Mouse (Mus musculus) fat pad, adult 2 months (tissue): ENCODE measurements around the gene Trabd2b.

Source experiments
- DNase-seq: peaks from one replicate; pipeline ENCODE4 v3.0.0-alpha.2; 2011; ENCODE audit warnings: low read depth, low spot score; ENCODE audit errors: extremely low read depth

Gene Trabd2b

DNA sequence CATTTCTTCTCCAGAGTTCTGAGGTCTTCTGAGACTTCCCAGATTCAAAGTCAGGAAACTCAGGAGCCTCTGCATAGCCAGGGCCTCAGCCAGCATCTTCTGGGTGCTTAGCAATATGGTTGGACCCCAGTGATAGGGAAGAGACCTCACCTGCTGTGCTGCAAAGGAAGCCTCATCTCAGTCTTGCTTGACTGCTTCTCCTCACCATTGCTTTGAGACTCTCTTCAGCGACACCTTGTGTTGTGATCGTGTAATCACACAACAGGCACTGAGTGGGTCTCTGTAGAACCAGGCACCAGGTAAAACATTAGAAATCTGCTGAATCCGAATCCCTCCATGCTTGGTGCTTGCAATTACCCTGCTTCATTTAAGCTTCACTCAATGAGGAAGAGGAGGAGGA, 230.6 kb downstream of the Trabd2b start:
- no peak for DNase-seq

DNA sequence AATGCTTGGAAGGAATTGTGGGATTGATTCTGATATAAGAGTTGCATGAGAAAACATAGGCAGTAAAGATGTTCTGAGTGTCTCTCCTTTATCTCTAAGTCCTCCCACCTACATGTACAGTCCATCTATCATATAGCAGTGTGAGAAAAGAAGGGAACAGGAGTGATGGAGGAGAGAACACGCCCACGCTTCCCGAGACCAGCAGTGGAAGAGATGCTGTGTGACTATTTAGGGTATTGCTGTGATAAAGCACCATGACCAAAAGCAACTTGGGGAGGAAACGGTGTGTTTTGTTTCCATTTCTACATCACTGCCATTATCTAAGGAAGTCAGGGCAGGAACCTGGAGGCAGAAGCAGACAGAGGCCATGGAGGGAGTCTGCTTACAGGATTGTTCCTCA, 235.9 kb downstream of the Trabd2b start:
- no peak for DNase-seq

DNA sequence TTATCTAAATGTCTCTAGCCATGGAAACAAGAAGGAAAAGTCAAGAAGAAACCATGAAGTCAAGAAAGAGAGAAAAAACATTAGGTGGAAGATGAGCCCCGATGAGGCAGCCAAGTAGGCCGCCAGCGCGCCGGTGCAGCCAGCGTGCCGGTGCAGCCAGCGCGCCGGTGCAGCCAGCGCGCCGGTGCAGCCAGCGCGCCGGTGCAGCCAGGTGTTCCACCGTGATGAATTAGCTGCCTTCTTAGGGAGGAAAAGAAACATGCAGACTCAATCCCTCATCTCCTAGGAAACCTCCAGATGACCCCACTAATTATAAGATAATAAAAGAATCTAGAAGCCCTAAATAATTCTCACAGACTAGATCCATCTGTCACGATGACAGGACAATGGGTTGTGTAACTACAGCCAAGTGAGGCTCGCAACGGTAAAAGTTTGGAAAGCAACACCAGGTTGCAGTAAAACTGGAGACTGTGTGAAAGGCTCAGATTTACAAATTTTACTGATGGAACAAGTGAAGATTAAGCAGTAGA, 237.2 kb downstream of the Trabd2b start:
- DNase-seq = no peak

DNA sequence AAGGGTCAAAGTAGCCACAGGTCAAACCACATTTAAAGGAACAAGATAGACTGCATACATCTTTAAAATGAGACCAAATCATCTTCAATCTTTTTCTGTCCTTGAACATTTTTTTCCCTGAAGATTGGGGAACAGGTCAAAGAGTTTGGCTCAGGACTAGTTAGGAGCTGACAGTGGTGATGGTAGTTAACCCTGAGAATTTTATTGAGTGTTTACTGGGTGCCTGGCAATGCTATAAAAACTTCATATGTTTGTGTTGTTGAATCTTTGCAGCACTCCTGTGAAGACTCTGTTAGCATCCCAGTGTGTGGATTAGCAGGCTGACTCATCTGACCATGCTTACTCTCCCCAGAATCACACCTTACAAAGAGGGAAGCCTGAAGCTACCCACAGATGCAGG, 238.8 kb downstream of the Trabd2b start:
- DNase-seq = no peak

DNA sequence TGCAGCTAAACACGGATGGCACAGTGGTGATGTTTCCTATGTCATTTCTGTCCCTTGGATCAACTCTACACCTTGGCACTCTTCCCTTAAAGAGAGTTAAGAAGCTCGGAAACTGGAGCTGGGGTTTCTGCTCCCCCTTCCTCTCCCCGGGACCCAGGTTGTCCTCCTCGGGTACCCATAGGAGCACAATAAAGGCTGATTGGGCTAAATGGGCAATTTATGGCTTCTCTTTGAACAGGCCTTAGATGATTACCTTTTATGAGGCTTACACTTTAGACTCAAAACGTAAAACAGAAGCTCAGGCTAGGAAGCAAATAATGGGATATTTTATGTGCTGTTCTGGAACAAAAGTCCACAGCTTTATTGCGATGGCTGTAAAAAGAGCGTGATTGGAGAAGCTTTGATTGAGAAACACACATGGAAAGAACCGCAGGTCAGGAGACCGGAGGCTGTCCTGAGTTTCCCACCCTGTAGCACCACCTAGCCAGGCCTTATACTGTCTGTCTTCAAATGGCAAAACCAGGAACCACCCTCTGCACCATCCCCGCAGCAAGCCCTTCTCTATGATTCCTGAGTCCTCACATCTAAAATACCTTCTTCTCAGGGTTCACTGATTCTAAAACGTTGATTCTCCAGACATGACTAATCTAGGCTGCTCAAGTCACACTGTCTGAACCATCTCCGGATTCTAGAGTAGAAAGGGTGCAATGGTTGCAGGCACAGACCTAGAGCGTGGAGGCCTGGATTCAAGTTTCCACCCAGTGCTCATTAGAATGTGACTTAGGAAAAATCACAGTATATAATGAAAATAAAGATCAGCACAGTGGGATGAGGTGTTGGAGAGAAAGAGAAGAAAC, 240.5 kb downstream of the Trabd2b start:
- DNase-seq = no peak

DNA sequence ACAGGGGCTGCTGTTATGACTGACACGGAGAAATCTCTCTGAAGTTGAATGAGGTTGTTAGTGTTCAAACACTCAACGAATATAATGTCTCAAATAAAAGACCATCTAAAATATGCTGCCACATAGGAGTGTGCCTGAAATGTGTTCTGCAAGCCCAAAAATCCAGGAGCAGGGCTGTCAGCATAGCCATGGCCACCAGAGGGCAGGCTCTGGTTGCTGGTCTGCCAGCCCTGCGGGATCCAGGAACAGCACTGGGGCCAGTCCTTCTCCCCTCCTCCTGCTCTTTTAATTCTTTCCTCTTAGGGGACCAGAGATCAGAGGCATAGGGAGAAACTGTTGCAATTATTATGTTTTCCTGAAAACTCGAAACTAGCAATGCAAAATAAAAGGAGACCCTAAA, 241.2 kb downstream of the Trabd2b start:
- no peak for DNase-seq

DNA sequence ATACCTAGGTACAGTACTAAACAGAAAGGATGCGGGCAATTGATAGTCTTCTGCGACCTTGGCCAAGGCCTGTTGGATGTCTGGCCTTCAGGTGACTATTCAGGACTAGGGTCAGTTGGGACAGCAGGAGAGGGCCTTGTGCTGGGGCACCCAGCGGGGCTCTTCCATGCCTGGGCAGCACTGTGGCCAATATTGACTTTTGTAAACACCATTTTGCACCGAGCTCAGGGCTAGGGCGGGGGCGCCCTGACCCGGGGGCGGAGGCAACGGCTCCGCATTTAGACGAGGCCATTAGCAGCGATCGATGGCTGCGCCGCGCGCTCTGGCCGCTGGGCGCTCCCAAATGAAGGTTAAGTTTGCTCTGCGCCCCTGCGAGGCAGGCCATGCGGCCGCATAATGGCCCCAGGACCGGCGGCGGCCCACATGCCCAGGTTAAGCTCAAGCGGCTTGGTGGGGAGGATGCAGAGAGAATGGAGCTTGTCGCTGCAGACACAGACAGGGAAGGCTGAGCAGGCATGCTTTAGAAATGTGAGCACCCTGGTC, 242.1 kb downstream of the Trabd2b start:
- DNase-seq = no peak

GRCm38 (mm10) chr4:114650551-114650950, 244.0 kb downstream of the Trabd2b start:
- DNase-seq = no peak

- DNase-seq = no peak
These were observed 244.5 kb downstream of the Trabd2b start for GRCm38 (mm10) chr4:114651007-114651406.

GRCm38 (mm10) chr4:114651606-114652005, 245.1 kb downstream of the Trabd2b start:
- DNase-seq = no peak

GRCm38 (mm10) chr4:114652400-114652799, 245.9 kb downstream of the Trabd2b start:
- DNase-seq = no peak

DNA sequence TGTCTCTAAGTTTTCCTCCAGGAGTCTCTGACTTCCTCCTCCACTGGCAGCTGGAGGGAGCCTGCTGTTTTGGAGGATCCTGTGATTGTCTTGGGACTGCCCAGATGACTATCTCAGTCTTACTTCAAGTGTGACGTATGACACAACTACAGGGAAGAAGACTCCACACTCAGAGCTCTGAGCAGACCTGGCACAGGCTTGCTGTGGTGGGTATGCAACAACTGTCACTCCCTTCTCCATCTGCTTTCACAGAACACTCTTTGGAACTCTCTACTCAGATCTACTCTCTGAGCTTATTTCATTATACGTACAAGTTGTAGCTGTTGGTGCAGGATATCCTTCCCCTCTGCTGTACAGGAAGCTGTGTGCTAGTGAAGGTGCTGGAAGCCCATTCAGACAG, 251.4 kb downstream of the Trabd2b start:
- no peak for DNase-seq

DNA sequence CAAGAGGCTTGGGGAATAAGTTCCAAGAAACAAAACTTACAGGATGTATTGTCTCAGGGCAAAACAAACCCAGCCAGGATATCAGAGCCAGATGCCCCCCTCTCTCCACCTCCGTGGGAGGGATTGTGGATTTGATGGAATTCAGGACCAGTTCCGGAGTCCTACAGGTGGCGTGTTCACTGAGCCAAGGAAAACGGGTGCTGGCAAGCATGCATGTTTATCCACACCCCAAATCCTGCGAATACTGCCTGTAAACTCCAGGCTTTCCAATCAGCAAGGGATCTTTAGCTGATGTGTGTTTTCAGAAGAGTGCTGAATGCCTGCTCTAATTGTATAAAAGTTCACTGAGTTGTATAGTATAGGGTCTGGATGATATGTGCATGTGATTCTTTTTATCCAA, 253.4 kb downstream of the Trabd2b start:
- DNase-seq = no peak

GRCm38 (mm10) chr4:114664063-114665036, 257.8 kb downstream of the Trabd2b start:
- DNase-seq = no peak
